Mouse (Mus musculus) liver, embryonic 14 days (tissue): Measurements from ENCODE around the gene Cyp2c65. TPM values are rescaled to one million over a fixed set of nuclear protein-coding genes. Genes with fewer than 3 reads are reported as not detected.

ENCODE experiments used
- polyA plus RNA-seq: library from polyadenylated mRNA; depleted of rRNA; stranded (reverse); fragments of >200 nt; gene quantifications from 2 replicates; pipeline ENCODE4 v1.2.3, GENCODE M21; 2012; rRNA removed

Cyp2c65 gene
- not detected in 2 replicates for polyA plus RNA-seq

GRCm38 (mm10) chr19:39060719-39061118 lies at the start of gene Cyp2c65:
TSS of gene Cyp2c65 (plus strand) at chr19:39061015.

GRCm38 (mm10) chr19:39113644-39114043 lies 52.8 kb downstream of the Cyp2c65 start, which contains the start of gene Cyp2c66:
TSS of gene Cyp2c66 (plus strand) at chr19:39113898.

Other genes starting within 250 kb of the Cyp2c65 start
- gene Noc3l, start 241.8 kb upstream of the Cyp2c65 start, polyA plus RNA-seq = 5.3 and 6.1 TPM in 2 replicates
- gene Tbc1d12, start 224.4 kb upstream of the Cyp2c65 start, polyA plus RNA-seq = 1.8 and 2.2 TPM in 2 replicates
- 13.3 and 17.1 TPM in 2 replicates for gene Hells, start 130.1 kb upstream of the Cyp2c65 start, polyA plus RNA-seq
- gene Cyp2c55, start 54.0 kb upstream of the Cyp2c65 start, polyA plus RNA-seq = 0.01 TPM in 1 of 2 replicates, not detected in the other
- gene Cyp2c66, start 52.9 kb downstream of the Cyp2c65 start, polyA plus RNA-seq = not detected in 2 replicates
- gene Cyp2c29, start 208.4 kb downstream of the Cyp2c65 start, polyA plus RNA-seq = not detected in 2 replicates